In the genomic region with DNA sequence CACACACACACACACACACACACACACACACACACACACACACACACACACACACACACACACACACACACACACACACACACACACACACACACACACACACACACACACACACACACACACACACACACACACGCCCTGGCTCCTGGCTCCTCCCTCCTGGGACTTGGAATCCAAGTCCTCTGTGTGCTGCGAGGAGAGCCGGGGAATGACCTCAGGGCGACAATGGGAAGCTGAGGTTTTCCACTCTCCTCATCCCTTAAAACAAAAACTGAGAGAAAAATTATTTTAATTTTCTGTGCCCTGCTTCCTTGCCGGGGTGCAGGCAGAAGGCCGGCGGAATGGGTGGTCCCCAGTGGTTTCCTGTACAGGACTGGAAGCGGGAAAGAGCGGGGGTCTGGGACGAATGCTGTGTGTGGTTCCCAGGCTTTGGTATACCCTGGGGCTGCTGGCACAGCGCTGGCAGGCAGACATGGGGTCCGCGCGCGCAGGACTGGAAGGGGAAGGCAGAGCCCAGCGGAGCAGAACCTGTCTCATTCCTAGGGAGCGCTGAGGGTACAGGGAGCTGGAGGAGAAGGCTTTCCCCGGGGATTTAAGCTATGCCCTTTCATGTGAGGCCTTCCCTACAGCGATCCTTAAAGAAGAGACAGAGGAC, we compare ENCODE assay signal across 10 mouse cellular contexts. TPM values are rescaled to one million over a fixed set of nuclear protein-coding genes. Genes with fewer than 3 reads are reported as not detected.
A peak's percentile ranks its signal among the peaks of the same experiment; 100 is the strongest.
DNase-seq lines count a peak whose midpoint lies in the region; ATAC-seq lines count a peak whose summit lies in the region.
"Had no signal": no experiment of that assay in that cellular context is flagged by ENCODE, and none has a peak within 500 bp of the region (broad histone marks: within the 10 kb centered on the region; RNA-seq: fewer than 3 reads in every experiment).

No protein-coding gene starts in this region.

- intact Hi-C loops in left cerebral cortex, postnatal 10 days (cut with DNase I), result no loop called here

- no peak overlapping the region for H3K4me2 ChIP-seq in neural tube, embryonic 11.5 days (ENCODE audit: low read depth)
- peak overlapping the region; percentile 35 for H3K4me2 ChIP-seq in limb, embryonic 12.5 days

- H3K4me1 ChIP-seq in neural tube, embryonic 11.5 days (ENCODE audit: control insufficient read depth, insufficient read depth, low read length), result no peaks in the 10 kb centered on the region
- peaks cover 9% of the 10 kb centered on the region; the same call in 1 of the 2 replicates for H3K4me1 ChIP-seq in limb, embryonic 12.5 days (replicated peaks)

- peaks cover 5% of the 10 kb centered on the region for H3K27me3 ChIP-seq in neural tube, embryonic 11.5 days (ENCODE audit: control insufficient read depth, insufficient read depth, low read length)
- peaks cover 61% of the 10 kb centered on the region for H3K27me3 ChIP-seq in limb, embryonic 12.5 days

- no peak overlapping the region for H3K4me3 ChIP-seq in neural tube, embryonic 11.5 days (ENCODE audit: low read depth, low read length)
- no peak overlapping the region for H3K4me3 ChIP-seq in limb, embryonic 12.5 days (replicated peaks)

- no peak overlapping the region for H3K27ac ChIP-seq in neural tube, embryonic 11.5 days (ENCODE audit: low read depth, low read length)
- H3K27ac ChIP-seq in limb, embryonic 12.5 days, result no peak overlapping the region

- H3K9ac ChIP-seq in neural tube, embryonic 11.5 days (ENCODE audit: low read length), result no peak overlapping the region
- H3K9ac ChIP-seq in limb, embryonic 12.5 days (replicated peaks), result no peak overlapping the region

- WGBS in neural tube, embryonic 11.5 days, result 6% methylated on average over 19 of the region's 19 CpGs
- 10% methylated on average over 19 of the region's 19 CpGs for WGBS in limb, embryonic 12.5 days

- ATAC-seq in neural tube, embryonic 11.5 days (ENCODE audit: insufficient read depth, low FRiP score, low TSS enrichment), result no peak
- no peak for ATAC-seq in limb, embryonic 12.5 days (ENCODE audit: insufficient number of reproducible peaks, insufficient read depth, low FRiP score, low TSS enrichment, low read depth)

- no peaks in the 10 kb centered on the region for H3K9me3 ChIP-seq in neural tube, embryonic 11.5 days (ENCODE audit: control insufficient read depth, low read length)
- H3K9me3 ChIP-seq in limb, embryonic 12.5 days, result 0 out of 2 replicates have a peak, but pooled peaks cover 4% of the 10 kb centered on the region

- H3K36me3 ChIP-seq in neural tube, embryonic 11.5 days (ENCODE audit: control insufficient read depth, insufficient read depth, low read length), result no peaks in the 10 kb centered on the region
- H3K36me3 ChIP-seq in limb, embryonic 12.5 days, result no peaks in the 10 kb centered on the region

- peak; percentile 29 for DNase-seq in neural tube, embryonic 11.5 days (ENCODE audit: low spot score)
- no peak for DNase-seq in neural tube, embryonic 10.5 days (ENCODE audit: extremely low spot score, low spot score)
- peak; percentile 32 for DNase-seq in heart, postnatal 4 days
- no peak for DNase-seq in spleen, adult 12 weeks (ENCODE audit: low spot score)
- DNase-seq in layer of hippocampus, adult 9-11 months, result no peak
- no peak for DNase-seq in left cerebral cortex, postnatal 10 days (ENCODE audit: extremely low spot score in 1 of 2, low spot score in 2 of 2)
- no peak for DNase-seq in layer of hippocampus, postnatal 36 days
- DNase-seq: thymus, postnatal 4 days had no signal

RNA-seq across cellular contexts. Expression of gene Onecut3, which starts 30.1 kb away (rescaled TPM):
- 1.3 and 1.4 TPM in 2 replicates for polyA plus RNA-seq in neural tube, embryonic 11.5 days (2014; fragmentation: Nextera tagmentation; extraction: Ambion mirVana)
- under 1 TPM in 1 of 2 experiments, not detected in 1; 0.05 TPM for total RNA-seq in heart, postnatal 4 days (2021)
- not detected in 2 replicates for polyA plus RNA-seq in limb, embryonic 12.5 days (2016; fragmentation: Nextera tagmentation; extraction: Ambion mirVana)
- not detected for total RNA-seq in left cerebral cortex, postnatal 10 days (2021)
- total RNA-seq in layer of hippocampus, postnatal 36 days (2021), result under 1 TPM in 1 of 2 experiments, not detected in 1; 0.08 TPM
- total RNA-seq: MEL had no signal

RNA-seq across cellular contexts. Expression of gene Tcf3, which starts 31.1 kb away (rescaled TPM):
- 177 and 178 TPM in 2 replicates for polyA plus RNA-seq in neural tube, embryonic 11.5 days (2014; fragmentation: Nextera tagmentation; extraction: Ambion mirVana)
- total RNA-seq in heart, postnatal 4 days (2021), result 10 to 100 TPM; 58.6 to 60.1 TPM
- 247 and 274 TPM in 2 replicates for polyA plus RNA-seq in limb, embryonic 12.5 days (2016; fragmentation: Nextera tagmentation; extraction: Ambion mirVana)
- 10 to 100 TPM; 29.6 to 31.1 TPM for total RNA-seq in left cerebral cortex, postnatal 10 days (2021)
- 10 to 100 TPM; 30.5 to 30.6 TPM for total RNA-seq in layer of hippocampus, postnatal 36 days (2021)

RNA-seq across cellular contexts. Expression of gene Uqcr11, which starts 57.9 kb away (rescaled TPM):
- 494 and 521 TPM in 2 replicates for polyA plus RNA-seq in neural tube, embryonic 11.5 days (2014; fragmentation: Nextera tagmentation; extraction: Ambion mirVana)
- total RNA-seq in heart, postnatal 4 days (2021), result 1,000 to 10,000 TPM; 1,257 to 1,372 TPM
- polyA plus RNA-seq in limb, embryonic 12.5 days (2016; fragmentation: Nextera tagmentation; extraction: Ambion mirVana), result 416 and 437 TPM in 2 replicates
- 100 to 1,000 TPM; 508 to 513 TPM for total RNA-seq in left cerebral cortex, postnatal 10 days (2021)
- total RNA-seq in layer of hippocampus, postnatal 36 days (2021), result 100 to 1,000 TPM; 443 to 467 TPM

Comparison
In these comparisons a context has a peak if more than half of its experiments do, and no peak if none do; other contexts are left out.
1. DNase-seq: peak in neural tube, embryonic 11.5 days (single experiment) and heart, postnatal 4 days (single experiment); none in neural tube, embryonic 10.5 days (single experiment), spleen, adult 12 weeks (single experiment), layer of hippocampus, adult 9-11 months (single experiment), left cerebral cortex, postnatal 10 days (0 of 2) and layer of hippocampus, postnatal 36 days (0 of 2).